Mouse (Mus musculus) kidney, postnatal 0 days (tissue): ENCODE measurements around the gene Foxa3. TPM values are rescaled to one million over a fixed set of nuclear protein-coding genes. Genes with fewer than 3 reads are reported as not detected.

Source experiments
- ATAC-seq: fragments of 200-750 bp; cut with Nextera tagmentation; replicated peaks from 2 replicates; pipeline ENCODE4 v1.8.0; 2017; ENCODE audit warnings: low read depth, moderate number of reproducible peaks, moderate TSS enrichment, moderate library complexity; ENCODE audit not compliant: low FRiP score
- DNase-seq: peaks from one replicate; pipeline ENCODE4 v3.0.0-alpha.2; 2016; ENCODE audit warnings: low spot score
- H3K27ac ChIP-seq: fragments of 300-500 bp; sonication (generic); 2 replicates; pipeline ENCODE4 v1.5.1; 2014; ENCODE audit warnings: mild to moderate bottlenecking
- H3K27me3 ChIP-seq: fragments of 300-500 bp; sonication (generic); 2 replicates; pipeline ENCODE4 v1.6.1; 2014; ENCODE audit warnings: low read length, mixed read lengths; ENCODE audit not compliant: insufficient read depth
- H3K36me3 ChIP-seq: fragments of 300-500 bp; sonication (generic); 2 replicates; pipeline ENCODE4 v1.6.1; 2014; ENCODE audit warnings: low read length, mixed read lengths; ENCODE audit not compliant: insufficient read depth
- H3K4me1 ChIP-seq: fragments of 300-500 bp; sonication (generic); replicated peaks from 2 replicates; pipeline ENCODE4 v1.6.1; 2014; ENCODE audit warnings: antibody characterized with exemption, low read length, mixed read lengths; ENCODE audit not compliant: insufficient read depth
- H3K4me2 ChIP-seq: fragments of 300-500 bp; sonication (generic); 2 replicates; pipeline ENCODE4 v1.6.1; 2014; ENCODE audit warnings: mild to moderate bottlenecking, low read length, moderate library complexity, mixed read lengths
- H3K4me3 ChIP-seq: fragments of 300-500 bp; sonication (generic); replicated peaks from 2 replicates; pipeline ENCODE4 v1.5.1; 2014; ENCODE audit warnings: low read depth, low read length
- H3K9ac ChIP-seq: fragments of 300-500 bp; sonication (generic); 2 replicates; pipeline ENCODE4 v1.6.1; 2014; ENCODE audit warnings: low read depth, low read length
- H3K9me3 ChIP-seq: fragments of 300-500 bp; sonication (generic); replicated peaks from 2 replicates; pipeline ENCODE4 v1.6.1; 2016; ENCODE audit warnings: low read length, inconsistent platforms, mixed read lengths
- CTCF ChIP-seq: IDR thresholded peaks from 2 replicates; pipeline ENCODE4 v1.5.1; 2016; ENCODE audit warnings: antibody characterized with exemption, low read depth, mild to moderate bottlenecking, moderate library complexity
- WGBS: fragments of 180-500 bp; shearing (Covaris S2); extraction: QIAGEN DNeasy Blood & Tissue Kit; methylation state at CpG from one replicate; pipeline ENCODE4 v1.1.7; 2014; 5-methylcytosine and 5-hydroxymethylcytosine counted together
- polyA plus RNA-seq: library from polyadenylated mRNA; unstranded; fragments of >200 nt; fragmentation: Nextera tagmentation; extraction: Ambion mirVana; gene quantifications from 2 replicates; pipeline ENCODE4 v1.2.1, GENCODE M21; 2015

Gene Foxa3
- polyA plus RNA-seq, 1 experiment from 2014 or later, result 0.53 TPM

DNA sequence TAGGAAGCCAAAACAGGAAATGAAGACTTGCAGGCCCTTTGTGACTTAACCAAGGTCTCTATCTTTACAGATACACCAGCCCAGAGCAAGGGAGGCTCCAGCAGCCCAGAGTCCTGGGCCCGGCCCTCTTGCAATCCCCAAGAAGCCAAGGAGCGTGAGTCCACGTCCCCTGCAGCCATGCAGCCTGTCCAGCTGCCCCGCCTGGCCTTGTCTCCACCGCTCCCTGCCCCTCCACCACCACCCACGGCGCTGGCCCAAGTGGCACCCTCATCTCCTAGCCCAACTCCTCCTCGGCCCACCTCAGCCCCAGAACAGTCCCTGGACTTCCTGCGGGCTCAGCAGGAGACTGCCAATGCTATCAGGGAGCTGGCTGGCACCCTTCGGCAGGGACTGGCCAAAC, 22.9 kb downstream of the Foxa3 start:
- Histone ChIP-seq H3K36me3 (peaks cover 3% of the 10 kb centered on the region; the same call in 1 of the 2 replicates), H3K4me1 (peaks cover 15% of the 10 kb centered on the region), H3K9me3 (no peaks in the 10 kb centered on the region), H3K4me2 (peak overlapping the region; percentile 61), H3K4me3 (peak overlapping the region; percentile 37), H3K9ac (peak overlapping the region; percentile 62), H3K27me3 (no peaks in the 10 kb centered on the region), H3K27ac (peak overlapping the region; percentile 62; the same call in 1 of the 2 replicates)
- WGBS, result 49% methylated on average over 10 of the region's 10 CpGs
- no peak for TF ChIP-seq CTCF
- no peak for ATAC-seq
- no peak for DNase-seq

DNA sequence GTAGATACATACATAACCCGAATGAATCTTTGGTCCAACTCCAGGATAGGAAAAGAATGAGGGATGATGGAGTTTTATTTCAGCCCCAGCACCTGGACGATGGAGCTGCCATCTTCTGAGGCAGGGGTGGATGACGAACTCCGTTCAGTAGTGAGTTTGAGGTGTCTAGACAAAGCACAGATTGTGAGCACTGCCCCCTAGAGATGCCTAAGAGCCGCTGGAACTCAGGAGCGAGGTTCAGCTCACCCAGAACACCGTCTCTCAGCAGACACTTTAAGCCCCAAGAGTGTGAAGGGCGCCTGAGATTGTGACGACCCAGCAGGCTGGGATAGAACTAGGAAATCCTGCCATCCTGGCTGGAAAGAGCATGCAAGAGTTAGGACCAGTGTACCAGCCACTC, 24.5 kb downstream of the Foxa3 start:
- Histone ChIP-seq H3K9ac (no peak overlapping the region), H3K4me2 (no peak overlapping the region), H3K27ac (no peak overlapping the region), H3K4me3 (no peak overlapping the region), H3K36me3 (no peaks in the 10 kb centered on the region), H3K4me1 (peaks cover 5% of the 10 kb centered on the region; the same call in 1 of the 2 replicates), H3K27me3 (no peaks in the 10 kb centered on the region), H3K9me3 (no peaks in the 10 kb centered on the region)
- no peak for DNase-seq
- 47% methylated on average over 9 of the region's 9 CpGs for WGBS
- peak; percentile 33 for TF ChIP-seq CTCF
- no peak for ATAC-seq

DNA sequence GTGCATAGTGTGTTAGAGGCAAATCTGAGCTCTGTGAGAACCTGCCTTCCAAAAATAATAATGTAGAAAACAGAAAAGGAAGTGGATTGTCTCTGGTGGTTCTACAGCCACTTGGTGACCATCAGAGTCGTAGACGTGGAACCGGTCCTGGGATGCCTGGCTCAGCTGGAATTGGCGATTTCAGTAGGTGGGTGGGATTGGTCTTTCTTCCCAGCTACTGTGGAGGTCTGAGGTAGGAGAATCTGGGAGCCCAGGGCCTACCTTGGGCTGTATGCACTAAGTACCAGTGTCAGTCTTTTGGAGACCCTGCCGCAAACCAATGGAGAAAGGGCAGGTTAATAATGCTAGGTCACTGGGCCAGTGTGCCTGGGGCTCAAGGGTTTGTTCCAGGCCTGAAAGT, 30.3 kb downstream of the Foxa3 start:
- no peak overlapping the region for H3K4me3 ChIP-seq
- no peak for ATAC-seq
- no peak for TF ChIP-seq CTCF
- H3K27ac ChIP-seq, result no peak overlapping the region
- H3K27me3 ChIP-seq, result no peaks in the 10 kb centered on the region
- no peaks in the 10 kb centered on the region for H3K36me3 ChIP-seq
- H3K4me2 ChIP-seq, result no peak overlapping the region
- WGBS, result 83% methylated on average over 5 of the region's 5 CpGs
- no peak overlapping the region for H3K9ac ChIP-seq
- no peak for DNase-seq
- H3K4me1 ChIP-seq, result peaks cover 14% of the 10 kb centered on the region
- H3K9me3 ChIP-seq, result no peaks in the 10 kb centered on the region

DNA sequence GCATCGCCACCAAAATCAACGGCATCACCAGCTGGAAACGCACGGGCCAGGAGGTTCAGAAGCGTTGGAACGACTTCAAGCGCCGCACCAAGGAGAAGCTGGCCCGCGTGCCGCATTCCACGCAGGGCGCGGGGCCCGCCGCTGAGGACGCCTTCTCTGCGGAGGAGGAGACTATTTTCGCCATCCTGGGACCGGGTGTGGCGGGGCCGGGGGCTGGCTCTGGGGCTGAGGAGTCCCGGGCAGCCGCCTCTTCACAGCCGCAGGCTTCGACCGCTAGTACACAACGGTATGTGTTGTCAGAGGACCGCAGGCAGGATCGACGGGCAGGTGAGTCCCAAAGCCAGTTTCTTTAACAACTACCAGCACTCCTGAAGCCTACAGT, 31.1 kb downstream of the Foxa3 start:
- no peaks in the 10 kb centered on the region for H3K36me3 ChIP-seq
- H3K27ac ChIP-seq, result no peak overlapping the region
- H3K4me3 ChIP-seq, result peak overlapping the region; percentile 37
- peak overlapping the region; percentile 85 for H3K4me2 ChIP-seq
- H3K9ac ChIP-seq, result peak overlapping the region; percentile 47; the same call in 1 of the 2 replicates
- DNase-seq, result no peak
- ATAC-seq, result no peak
- H3K9me3 ChIP-seq, result no peaks in the 10 kb centered on the region
- 3% methylated on average over 31 of the region's 31 CpGs for WGBS
- TF ChIP-seq CTCF, result no peak
- H3K4me1 ChIP-seq, result peaks cover 14% of the 10 kb centered on the region
- no peaks in the 10 kb centered on the region for H3K27me3 ChIP-seq

DNA sequence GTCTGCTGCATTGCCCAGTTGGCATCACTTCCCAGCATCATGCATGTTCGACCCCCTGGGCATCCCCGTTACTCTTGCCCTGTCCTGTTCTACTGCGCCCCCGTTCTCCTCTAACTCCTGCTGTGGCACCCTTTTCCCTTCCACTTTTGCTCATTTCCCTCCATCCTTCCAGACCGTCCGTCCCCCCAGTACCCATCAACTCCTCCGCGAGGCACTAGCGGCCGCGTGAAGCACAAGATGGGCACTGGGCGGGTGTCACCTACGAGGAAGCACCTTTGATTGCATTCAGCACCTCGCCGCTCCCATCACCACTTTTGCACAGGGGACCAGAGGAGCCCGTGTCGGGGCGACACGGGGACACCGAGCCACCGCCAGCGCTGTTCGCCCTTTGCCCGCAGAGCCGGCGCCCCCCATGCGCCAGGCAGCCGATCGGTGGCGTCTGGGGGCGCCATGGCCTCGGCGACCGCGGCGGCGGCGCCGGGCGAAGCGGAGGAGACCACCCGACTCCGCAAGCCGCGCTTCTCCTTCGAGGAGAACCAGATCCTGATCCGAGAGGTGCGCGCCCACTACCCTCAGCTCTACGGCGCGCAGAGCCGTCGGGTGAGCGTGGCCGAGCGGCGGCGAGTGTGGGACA, 31.6 kb downstream of the Foxa3 start:
- WGBS, result 1% methylated on average over 59 of the region's 59 CpGs
- no peaks in the 10 kb centered on the region for H3K36me3 ChIP-seq
- H3K4me1 ChIP-seq, result peaks cover 14% of the 10 kb centered on the region
- ATAC-seq (no peak), DNase-seq (no peak)
- TF ChIP-seq CTCF, result no peak
- peak overlapping the region; percentile 85 for H3K4me2 ChIP-seq
- peak overlapping the region; percentile 47; the same call in 1 of the 2 replicates for H3K9ac ChIP-seq
- no peak overlapping the region for H3K27ac ChIP-seq
- peak overlapping the region; percentile 37 for H3K4me3 ChIP-seq
- H3K9me3 ChIP-seq, result no peaks in the 10 kb centered on the region
- no peaks in the 10 kb centered on the region for H3K27me3 ChIP-seq

DNA sequence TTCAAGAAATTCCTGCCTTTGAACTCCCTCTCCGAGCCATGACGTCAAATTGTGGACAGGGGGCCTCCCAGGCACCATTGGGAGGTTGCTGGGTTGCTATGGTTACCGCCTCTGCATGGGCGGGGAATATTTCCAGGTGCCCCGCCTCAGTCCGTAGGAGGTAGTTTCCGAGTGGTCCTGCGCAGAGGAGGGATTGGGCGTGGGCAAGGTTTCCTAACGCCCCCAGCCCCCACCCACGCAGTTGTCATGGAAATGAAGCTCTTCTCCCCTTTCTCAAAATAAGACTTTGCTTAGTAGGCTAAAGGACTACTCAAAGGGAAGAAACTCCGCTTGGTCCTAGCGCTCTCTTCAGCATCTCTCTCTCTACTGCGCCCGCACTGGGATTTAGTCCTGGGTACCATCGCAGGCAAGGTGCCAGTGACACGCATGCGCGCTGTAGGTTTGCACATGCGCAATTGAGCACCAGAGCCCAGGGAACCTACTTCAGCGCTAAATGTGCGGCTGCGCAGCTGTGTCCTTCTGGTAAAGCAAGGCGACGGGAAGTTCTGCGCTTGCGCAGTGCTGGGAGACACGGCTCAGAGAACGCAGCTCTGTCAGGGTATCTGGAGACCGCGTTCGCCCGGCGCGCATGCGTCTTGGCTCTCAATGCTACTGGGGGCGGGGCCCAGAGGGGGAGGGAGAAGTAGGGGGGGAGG, 32.6 kb downstream of the Foxa3 start, which contains the start of gene Mypop:
Gene Mypop, plus strand, starts transcription at position 645 of the 695 bp plus-strand sequence.
- DNase-seq (peak; percentile 100), ATAC-seq (peak; percentile 93)
- Histone ChIP-seq H3K4me3 (peak within 1 kb of the TSS; percentile 37), H3K36me3 (no peaks in the 10 kb centered on the region), H3K4me2 (peak within 1 kb of the TSS; percentile 85), H3K9ac (peak within 1 kb of the TSS; percentile 47; the same call in 1 of the 2 replicates), H3K27ac (peak within 1 kb of the TSS; percentile 63; the same call in 1 of the 2 replicates), H3K9me3 (no peaks in the 10 kb centered on the region), H3K4me1 (peaks cover 14% of the 10 kb centered on the region), H3K27me3 (no peaks in the 10 kb centered on the region)
- TF ChIP-seq CTCF, result 0 out of 2 replicates have a peak, but pooled peaks have one; percentile 7
- under 1% methylated on average over 35 of the region's 37 CpGs for WGBS
